14 mouse cellular contexts compared by ENCODE assay signal in genomic region chr5:100864438-100864837, GRCm38 (mm10). TPM values are rescaled to one million over a fixed set of nuclear protein-coding genes. Genes with fewer than 3 reads are reported as not detected.
DNase-seq lines count a peak whose midpoint lies in the region; ATAC-seq and TF ChIP-seq lines count a peak whose summit lies in the region.
"Had no signal": no experiment of that assay in that cellular context is flagged by ENCODE, and none has a peak within 500 bp of the region (broad histone marks: within the 10 kb centered on the region; RNA-seq: fewer than 3 reads in every experiment).

No protein-coding gene starts in this region.

- H3K9me3 ChIP-seq in liver, embryonic 12.5 days (replicated peaks) = no peaks in the 10 kb centered on the region
- H3K9me3 ChIP-seq: forebrain, embryonic 12.5 days; hindbrain, embryonic 15.5 days; limb, embryonic 10.5 days; midbrain, embryonic 15.5 days; neural tube, embryonic 12.5 days had no signal

- no peak overlapping the region for H3K4me2 ChIP-seq in liver, embryonic 12.5 days
- H3K4me2 ChIP-seq: forebrain, embryonic 12.5 days; hindbrain, embryonic 15.5 days; midbrain, embryonic 15.5 days; neural tube, embryonic 12.5 days had no signal

- no peak for TF ChIP-seq POLR2A in liver, adult 2 months (IDR thresholded peaks at IDR 0.05; ENCODE audit: extremely low read depth, insufficient read depth, low read length)
- TF ChIP-seq POLR2A in small intestine, adult 2 months (IDR thresholded peaks at IDR 0.05; ENCODE audit: low read depth, low read length) = no peak
- no peak for TF ChIP-seq POLR2A in cerebellum, adult 2 months (IDR thresholded peaks at IDR 0.05; ENCODE audit: borderline replicate concordance, insufficient read depth, low read length)

- TF ChIP-seq CTCF in liver, adult 2 months (IDR thresholded peaks at IDR 0.05; ENCODE audit: low read depth, low read length) = no peak
- no peak for TF ChIP-seq CTCF in small intestine, adult 2 months (IDR thresholded peaks at IDR 0.05; ENCODE audit: extremely low read depth, insufficient read length, insufficient replicate concordance, low read depth, low read length)
- no peak for TF ChIP-seq CTCF in cerebellum, adult 2 months (IDR thresholded peaks at IDR 0.05; ENCODE audit: borderline replicate concordance, insufficient read depth, low read depth, low read length)

- no peak overlapping the region for H3K4me3 ChIP-seq in liver, adult 2 months (ENCODE audit: insufficient read depth, low read depth, low read length)
- no peak overlapping the region for H3K4me3 ChIP-seq in liver, embryonic 12.5 days
- H3K4me3 ChIP-seq in small intestine, adult 2 months (ENCODE audit: low read depth, low read length) = no peak overlapping the region; the same call in 1 of the 2 replicates
- H3K4me3 ChIP-seq in cerebellum, adult 2 months (replicated peaks; ENCODE audit: insufficient read depth, low read depth, low read length) = no peak overlapping the region
- H3K4me3 ChIP-seq: forebrain, embryonic 12.5 days; hindbrain, embryonic 15.5 days; limb, embryonic 10.5 days; midbrain, embryonic 15.5 days; neural tube, embryonic 12.5 days had no signal

- no peaks in the 10 kb centered on the region for H3K27me3 ChIP-seq in liver, adult 2 months (ENCODE audit: control insufficient read depth, insufficient read depth, low read length)
- no peaks in the 10 kb centered on the region for H3K27me3 ChIP-seq in liver, embryonic 12.5 days (replicated peaks)
- H3K27me3 ChIP-seq in small intestine, adult 2 months (ENCODE audit: control insufficient read depth, insufficient read depth, low read length) = no peaks in the 10 kb centered on the region
- H3K27me3 ChIP-seq in cerebellum, adult 2 months (ENCODE audit: control insufficient read depth, insufficient read depth, low read length) = no peaks in the 10 kb centered on the region
- H3K27me3 ChIP-seq: forebrain, embryonic 12.5 days; hindbrain, embryonic 15.5 days; midbrain, embryonic 15.5 days; neural tube, embryonic 12.5 days had no signal

- H3K79me2 ChIP-seq in liver, adult 2 months (ENCODE audit: control insufficient read depth, insufficient read depth, low read length) = no peaks in the 10 kb centered on the region

- DNase-seq in adrenal gland, postnatal 14 days = peak; percentile 59
- DNase-seq in adrenal gland, postnatal 4 days (ENCODE audit: low spot score in 2 of 2) = no peak
- peak; percentile 86 for DNase-seq in liver, adult 2 months (ENCODE audit: extremely low read depth, low read depth, low spot score)
- peak; percentile 74 for DNase-seq in heart, postnatal 4 days
- no peak for DNase-seq in right cerebral cortex, postnatal 4 days
- no peak for DNase-seq in cerebellum, adult 2 months
- DNase-seq: lung, postnatal 36 days had no signal

- no peak for ATAC-seq in liver, embryonic 12.5 days
- ATAC-seq: midbrain, embryonic 15.5 days had no signal

- no peak overlapping the region for H3K9ac ChIP-seq in liver, adult 2 months (ENCODE audit: low read depth, low read length)
- H3K9ac ChIP-seq in liver, embryonic 12.5 days = no peak overlapping the region
- H3K9ac ChIP-seq: forebrain, embryonic 12.5 days; hindbrain, embryonic 15.5 days; midbrain, embryonic 15.5 days; neural tube, embryonic 12.5 days had no signal

- H3K4me1 ChIP-seq in liver, adult 2 months (ENCODE audit: control insufficient read depth, insufficient read depth, low read length) = peaks cover 10% of the 10 kb centered on the region
- H3K4me1 ChIP-seq in liver, embryonic 12.5 days = peaks cover 13% of the 10 kb centered on the region; the same call in 1 of the 2 replicates
- H3K4me1 ChIP-seq in small intestine, adult 2 months (ENCODE audit: control insufficient read depth, insufficient read depth, insufficient read length, low read length) = peaks cover 33% of the 10 kb centered on the region
- H3K4me1 ChIP-seq in cerebellum, adult 2 months (ENCODE audit: control insufficient read depth, insufficient read depth, low read length) = no peaks in the 10 kb centered on the region; the same call in 1 of the 2 replicates
- H3K4me1 ChIP-seq: forebrain, embryonic 12.5 days; hindbrain, embryonic 15.5 days; limb, embryonic 10.5 days; midbrain, embryonic 15.5 days; neural tube, embryonic 12.5 days had no signal

- no peak overlapping the region for H3K27ac ChIP-seq in liver, adult 2 months (replicated peaks; ENCODE audit: insufficient read depth, low read depth, low read length)
- no peak overlapping the region for H3K27ac ChIP-seq in liver, embryonic 12.5 days
- H3K27ac ChIP-seq in small intestine, adult 2 months (ENCODE audit: insufficient read depth, low read depth, low read length) = peak overlapping the region; percentile 90
- no peak overlapping the region for H3K27ac ChIP-seq in cerebellum, adult 2 months (ENCODE audit: insufficient read depth, low read length)
- H3K27ac ChIP-seq: forebrain, embryonic 12.5 days; hindbrain, embryonic 15.5 days; limb, embryonic 10.5 days; midbrain, embryonic 15.5 days; neural tube, embryonic 12.5 days had no signal

- 18% methylated on average over 6 of the region's 6 CpGs for WGBS in liver, adult 2 months
- WGBS in liver, embryonic 12.5 days (ENCODE audit: insufficient replicate concordance) = 68% methylated on average over 6 of the region's 6 CpGs
- WGBS in small intestine, adult 2 months = 24% methylated on average over 6 of the region's 6 CpGs
- WGBS in cerebellum, adult 2 months = 36% methylated on average over 6 of the region's 6 CpGs

- no peaks in the 10 kb centered on the region for H3K36me3 ChIP-seq in liver, adult 2 months (ENCODE audit: control insufficient read depth, insufficient read depth, low read length)
- H3K36me3 ChIP-seq in liver, embryonic 12.5 days = no peaks in the 10 kb centered on the region
- H3K36me3 ChIP-seq in small intestine, adult 2 months (ENCODE audit: control insufficient read depth, insufficient read depth, low read length) = no peaks in the 10 kb centered on the region
- H3K36me3 ChIP-seq: forebrain, embryonic 12.5 days; hindbrain, embryonic 15.5 days; limb, embryonic 10.5 days; midbrain, embryonic 15.5 days; neural tube, embryonic 12.5 days had no signal

RNA-seq across cellular contexts. Expression of gene Gpat3, which starts 18.9 kb away (rescaled TPM):
- total RNA-seq in adrenal gland, postnatal 14 days (2021) = 5.1 and 7.7 TPM in 2 replicates
- total RNA-seq in adrenal gland, postnatal 4 days (2021) = 1 to 10 TPM; 6.8 to 7.3 TPM
- total RNA-seq in liver, adult 2 months (2014; rRNA removed) = 5.9 and 6.7 TPM in 2 replicates
- 2.0 and 7.1 TPM in 2 replicates for polyA plus RNA-seq in liver, adult 2 months (2012; rRNA removed)
- polyA plus RNA-seq in liver, embryonic 12.5 days (2016; fragmentation: Nextera tagmentation; extraction: Ambion mirVana) = 0.75 and 0.93 TPM in 2 replicates
- total RNA-seq in heart, postnatal 4 days (2021) = 10 to 100 TPM; 36.5 to 37.9 TPM
- polyA plus RNA-seq in small intestine, adult 2 months (2012; rRNA removed) = 10.9 and 28.4 TPM in 2 replicates
- 6.7 TPM in 2 replicates for polyA plus RNA-seq in cerebellum, adult 2 months (2012; rRNA removed)

RNA-seq across cellular contexts. Expression of gene Abraxas1, which starts 43.7 kb away (rescaled TPM):
- total RNA-seq in adrenal gland, postnatal 14 days (2021) = 10.2 and 16.0 TPM in 2 replicates
- 10 to 100 TPM; 23.4 to 24.7 TPM for total RNA-seq in adrenal gland, postnatal 4 days (2021)
- 7.0 and 9.5 TPM in 2 replicates for total RNA-seq in liver, adult 2 months (2014; rRNA removed)
- 2.7 and 3.0 TPM in 2 replicates for polyA plus RNA-seq in liver, adult 2 months (2012; rRNA removed)
- 23.3 and 24.3 TPM in 2 replicates for polyA plus RNA-seq in liver, embryonic 12.5 days (2016; fragmentation: Nextera tagmentation; extraction: Ambion mirVana)
- total RNA-seq in heart, postnatal 4 days (2021) = 10 to 100 TPM; 17.5 to 22.1 TPM
- 0.63 and 0.95 TPM in 2 replicates for polyA plus RNA-seq in small intestine, adult 2 months (2012; rRNA removed)
- 9.3 and 10.1 TPM in 2 replicates for polyA plus RNA-seq in cerebellum, adult 2 months (2012; rRNA removed)

Comparison
In these comparisons a context has a peak if more than half of its experiments do, and no peak if none do; other contexts are left out.
1. DNase-seq: peak in adrenal gland, postnatal 14 days (single experiment), liver, adult 2 months (single experiment) and heart, postnatal 4 days (single experiment); none in adrenal gland, postnatal 4 days (0 of 2), right cerebral cortex, postnatal 4 days (single experiment) and cerebellum, adult 2 months (0 of 2).